Mouse (Mus musculus) lung, adult 2 months (tissue): ENCODE results near the gene Sh2b1.

Source experiments
- CTCF ChIP-seq: fragments of 200-500 bp; IDR thresholded peaks from 2 replicates; pipeline ENCODE4 v1.5.1; 2011; ENCODE audit warnings: mild to moderate bottlenecking, low read length, control low read depth; ENCODE audit not compliant: insufficient read depth
- POLR2A ChIP-seq: fragments of 200-500 bp; IDR thresholded peaks from 2 replicates; pipeline ENCODE4 v1.6.1; 2011; ENCODE audit warnings: low read depth, mild to moderate bottlenecking, control low read depth, low read length, borderline replicate concordance; ENCODE audit errors: extremely low read depth

DNA sequence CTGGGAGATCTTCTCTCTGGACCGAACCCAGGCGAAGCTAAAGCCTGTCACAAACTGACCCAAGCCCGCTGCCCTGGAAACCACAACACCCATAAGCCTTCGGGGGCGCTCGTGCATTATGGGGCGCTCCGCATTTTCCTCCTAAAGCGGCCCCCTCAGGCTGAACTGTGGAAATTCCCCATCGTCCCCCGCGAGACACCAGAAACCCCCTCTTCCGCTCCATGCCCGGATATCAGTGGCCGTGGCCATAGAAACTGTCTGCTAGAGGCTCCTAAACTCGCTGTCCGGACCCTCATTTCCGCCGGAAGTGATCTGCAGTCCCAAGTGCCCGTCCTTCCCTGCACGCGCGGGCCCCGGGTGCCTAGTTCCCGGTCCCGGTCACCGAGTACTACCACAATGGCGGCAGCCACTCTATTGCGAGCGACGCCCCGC, 11.8 kb upstream of the Sh2b1 start, which contains the start of gene Tufm:
- no peak for TF ChIP-seq CTCF
- peak; percentile 10; the same call in 1 of the 2 replicates for TF ChIP-seq POLR2A
